Mouse (Mus musculus): Measurements from ENCODE around the gene Epb41l1. TPM values are rescaled to one million over a fixed set of nuclear protein-coding genes. Genes with fewer than 3 reads are reported as not detected.
A peak's percentile ranks its signal among the peaks of the same experiment; 100 is the strongest.

Gene Epb41l1
- total and polyA plus RNA-seq, 3 experiments = 0.09 to 8.4 (median 0.44) TPM

GRCm38 (mm10) chr2:156497915-156498314 is 77.2 kb downstream of the Epb41l1 start:
- Histone ChIP-seq H3K27me3 (ENCODE audit: insufficient read depth, low read length) (peaks cover 35% of the 10 kb centered on the region), H3K4me3 (ENCODE audit: low read depth, low read length) (no peak overlapping the region), H3K9me3 (replicated peaks) (no peaks in the 10 kb centered on the region), H3K4me1 (ENCODE audit: insufficient read depth, low read depth, low read length) (peaks cover 4% of the 10 kb centered on the region; the same call in 1 of the 2 replicates), H3K36me3 (replicated peaks) (no peaks in the 10 kb centered on the region)
- no peak for TF ChIP-seq GATA2 (IDR thresholded peaks at IDR 0.05; ENCODE audit: borderline replicate concordance, low read depth, low read length)
- peak; percentile 61 for TF ChIP-seq CTCF (IDR thresholded peaks at IDR 0.05; ENCODE audit: low read depth, low read length)
- ATAC-seq (ENCODE audit: extremely low read depth, insufficient number of reproducible peaks, low FRiP score, poor library complexity, severe bottlenecking) = no peak
- DNase-seq (ENCODE audit: low spot score) = no peak

- DNase-seq (ENCODE audit: low spot score) (no peak), ATAC-seq (ENCODE audit: extremely low read depth, insufficient number of reproducible peaks, low FRiP score, poor library complexity, severe bottlenecking) (no peak)
- no peak for TF ChIP-seq GATA1 (IDR thresholded peaks at IDR 0.05; ENCODE audit: borderline replicate concordance, low read length)
- no peak for TF ChIP-seq TAL1 (conservative IDR thresholded peaks at IDR 0.05; ENCODE audit: low read depth, low read length)
- TF ChIP-seq CTCF (IDR thresholded peaks at IDR 0.05; ENCODE audit: low read depth, low read length) = no peak
- no peak for TF ChIP-seq POLR2AphosphoS5 (IDR thresholded peaks at IDR 0.05; ENCODE audit: insufficient replicate concordance, low read depth, low read length)
- no peak for TF ChIP-seq GATA2 (IDR thresholded peaks at IDR 0.05; ENCODE audit: borderline replicate concordance, low read depth, low read length)
- Histone ChIP-seq H3K36me3 (replicated peaks) (no peaks in the 10 kb centered on the region), H3K9me3 (replicated peaks) (no peaks in the 10 kb centered on the region), H3K4me1 (ENCODE audit: insufficient read depth, low read depth, low read length) (no peaks in the 10 kb centered on the region), H3K27me3 (ENCODE audit: insufficient read depth, low read length) (peaks cover 22% of the 10 kb centered on the region), H3K4me3 (ENCODE audit: low read depth, low read length) (no peak overlapping the region)
Observed at GRCm38 (mm10) chr2:156501025-156501424, 80.3 kb downstream of the Epb41l1 start.

GRCm38 (mm10) chr2:156505533-156505932 is 84.8 kb downstream of the Epb41l1 start:
- no peaks in the 10 kb centered on the region for H3K36me3 ChIP-seq (replicated peaks)

GRCm38 (mm10) chr2:156512028-156512427 is 91.3 kb downstream of the Epb41l1 start:
- H3K4me1 ChIP-seq (ENCODE audit: insufficient read depth, low read depth, low read length) = no peaks in the 10 kb centered on the region
- H3K27me3 ChIP-seq (ENCODE audit: insufficient read depth, low read length) = peaks cover 15% of the 10 kb centered on the region
- TF ChIP-seq TAL1 (conservative IDR thresholded peaks at IDR 0.05; ENCODE audit: low read depth, low read length) (no peak), GATA1 (IDR thresholded peaks at IDR 0.05; ENCODE audit: borderline replicate concordance, low read length) (no peak), CTCF (IDR thresholded peaks at IDR 0.05; ENCODE audit: low read depth, low read length) (no peak), POLR2AphosphoS5 (IDR thresholded peaks at IDR 0.05; ENCODE audit: insufficient replicate concordance, low read depth, low read length) (no peak), GATA2 (IDR thresholded peaks at IDR 0.05; ENCODE audit: borderline replicate concordance, low read depth, low read length) (no peak)
- H3K9me3 ChIP-seq (replicated peaks) = no peaks in the 10 kb centered on the region
- DNase-seq (ENCODE audit: low spot score) (no peak), ATAC-seq (ENCODE audit: extremely low read depth, insufficient number of reproducible peaks, low FRiP score, poor library complexity, severe bottlenecking) (no peak)
- no peak overlapping the region for H3K4me3 ChIP-seq (ENCODE audit: low read depth, low read length)
- no peaks in the 10 kb centered on the region for H3K36me3 ChIP-seq (replicated peaks)

More at GRCm38 (mm10) chr2:156505533-156505932, 84.8 kb downstream of the Epb41l1 start:
- Histone ChIP-seq H3K27me3 (ENCODE audit: insufficient read depth, low read length) (peaks cover 10% of the 10 kb centered on the region), H3K9me3 (replicated peaks) (no peaks in the 10 kb centered on the region), H3K4me1 (ENCODE audit: insufficient read depth, low read depth, low read length) (no peaks in the 10 kb centered on the region), H3K4me3 (ENCODE audit: low read depth, low read length) (no peak overlapping the region)
- DNase-seq (ENCODE audit: low spot score) (no peak), ATAC-seq (ENCODE audit: extremely low read depth, insufficient number of reproducible peaks, low FRiP score, poor library complexity, severe bottlenecking) (no peak)
- no peak for TF ChIP-seq POLR2AphosphoS5 (IDR thresholded peaks at IDR 0.05; ENCODE audit: insufficient replicate concordance, low read depth, low read length)
- TF ChIP-seq GATA1 (IDR thresholded peaks at IDR 0.05; ENCODE audit: borderline replicate concordance, low read length) = no peak
- TF ChIP-seq CTCF (IDR thresholded peaks at IDR 0.05; ENCODE audit: low read depth, low read length) = no peak
- no peak for TF ChIP-seq GATA2 (IDR thresholded peaks at IDR 0.05; ENCODE audit: borderline replicate concordance, low read depth, low read length)
- TF ChIP-seq TAL1 (conservative IDR thresholded peaks at IDR 0.05; ENCODE audit: low read depth, low read length) = no peak

GRCm38 (mm10) chr2:156512561-156512960 is 91.9 kb downstream of the Epb41l1 start:
- TF ChIP-seq GATA1 (IDR thresholded peaks at IDR 0.05; ENCODE audit: borderline replicate concordance, low read length) = no peak
- TF ChIP-seq TAL1 (conservative IDR thresholded peaks at IDR 0.05; ENCODE audit: low read depth, low read length) = no peak
- TF ChIP-seq POLR2AphosphoS5 (IDR thresholded peaks at IDR 0.05; ENCODE audit: insufficient replicate concordance, low read depth, low read length) = no peak
- no peak for TF ChIP-seq CTCF (IDR thresholded peaks at IDR 0.05; ENCODE audit: low read depth, low read length)
- no peak for TF ChIP-seq GATA2 (IDR thresholded peaks at IDR 0.05; ENCODE audit: borderline replicate concordance, low read depth, low read length)
- Histone ChIP-seq H3K4me3 (ENCODE audit: low read depth, low read length) (no peak overlapping the region), H3K9me3 (replicated peaks) (no peaks in the 10 kb centered on the region), H3K27me3 (ENCODE audit: insufficient read depth, low read length) (peaks cover 13% of the 10 kb centered on the region), H3K4me1 (ENCODE audit: insufficient read depth, low read depth, low read length) (no peaks in the 10 kb centered on the region), H3K36me3 (replicated peaks) (no peaks in the 10 kb centered on the region)
- ATAC-seq (ENCODE audit: extremely low read depth, insufficient number of reproducible peaks, low FRiP score, poor library complexity, severe bottlenecking) (no peak), DNase-seq (ENCODE audit: low spot score) (no peak)

- H3K36me3 ChIP-seq (replicated peaks) = no peaks in the 10 kb centered on the region
- DNase-seq (ENCODE audit: low spot score) (no peak), ATAC-seq (ENCODE audit: extremely low read depth, insufficient number of reproducible peaks, low FRiP score, poor library complexity, severe bottlenecking) (no peak)
- peaks cover 25% of the 10 kb centered on the region for H3K27me3 ChIP-seq (ENCODE audit: insufficient read depth, low read length)
- H3K4me3 ChIP-seq (ENCODE audit: low read depth, low read length) = no peak overlapping the region
- H3K4me1 ChIP-seq (ENCODE audit: insufficient read depth, low read depth, low read length) = no peaks in the 10 kb centered on the region
- no peaks in the 10 kb centered on the region for H3K9me3 ChIP-seq (replicated peaks)
- TF ChIP-seq GATA2 (IDR thresholded peaks at IDR 0.05; ENCODE audit: borderline replicate concordance, low read depth, low read length) (no peak), CTCF (IDR thresholded peaks at IDR 0.05; ENCODE audit: low read depth, low read length) (no peak), TAL1 (conservative IDR thresholded peaks at IDR 0.05; ENCODE audit: low read depth, low read length) (no peak), GATA1 (IDR thresholded peaks at IDR 0.05; ENCODE audit: borderline replicate concordance, low read length) (no peak), POLR2AphosphoS5 (IDR thresholded peaks at IDR 0.05; ENCODE audit: insufficient replicate concordance, low read depth, low read length) (no peak)
Observed at GRCm38 (mm10) chr2:156515102-156515501, 94.4 kb downstream of the Epb41l1 start.
